Mouse (Mus musculus) CH12.LX (cell line): ENCODE data around the gene Dnajc7. TPM values are rescaled to one million over a fixed set of nuclear protein-coding genes. Genes with fewer than 3 reads are reported as not detected.

ENCODE experiments used
- DNase-seq: peaks from one replicate; pipeline ENCODE4 v3.0.0-alpha.2; 2013; ENCODE audit errors: extremely low read depth
- H3K27ac ChIP-seq: 2 replicates; pipeline ENCODE4 v1.5.1; 2012; ENCODE audit warnings: low read depth, mild to moderate bottlenecking, control low read depth, moderate library complexity; ENCODE audit not compliant: insufficient read depth
- H3K27me3 ChIP-seq: replicated peaks from 2 replicates; pipeline ENCODE3; 2012; ENCODE audit warnings: inconsistent platforms
- H3K36me3 ChIP-seq, 2 experiments: replicated peaks in 1 of 2; 2 replicates each; pipeline versions ENCODE3 to v1.6.1; 2012; ENCODE audit warnings: inconsistent platforms in 1 of 2, low read length in 1 of 2, mild to moderate bottlenecking in 1 of 2, mixed read lengths in 1 of 2, moderate library complexity in 1 of 2; ENCODE audit not compliant: control insufficient read depth in 1 of 2, insufficient read depth in 1 of 2
- H3K4me1 ChIP-seq, 2 experiments: 2 replicates each; pipeline ENCODE4 v1.6.1; 2012; ENCODE audit warnings: inconsistent platforms in 1 of 2, moderate library complexity in 1 of 2; ENCODE audit not compliant: insufficient read depth in 2 of 2, control insufficient read depth in 1 of 2
- H3K4me2 ChIP-seq: 2 replicates; pipeline ENCODE4 v1.6.1; 2012; ENCODE audit warnings: low read depth, mild to moderate bottlenecking, control low read depth; ENCODE audit not compliant: poor library complexity, insufficient read depth, severe bottlenecking
- H3K4me3 ChIP-seq, 3 experiments: fragments of 150-350 bp in 1 of 3; sonication (generic) in 1 of 3; replicated peaks in 1 of 3; 2 replicates each; pipeline versions ENCODE3 to v1.5.1; 2011 to 2012; ENCODE audit warnings: low read depth in 2 of 3, low read length in 2 of 3, mild to moderate bottlenecking in 2 of 3, moderate library complexity in 2 of 3, control low read depth in 1 of 3, improper control_type of control experiment in 1 of 3, inconsistent platforms in 1 of 3, mixed read lengths in 1 of 3; ENCODE audit not compliant: poor library complexity in 1 of 3
- H3K79me2 ChIP-seq: replicated peaks from 2 replicates; pipeline ENCODE4 v1.6.1; 2012; ENCODE audit warnings: mild to moderate bottlenecking, moderate library complexity; ENCODE audit not compliant: control insufficient read depth, poor library complexity, insufficient read depth, severe bottlenecking; ENCODE audit errors: extremely low read depth
- H3K9ac ChIP-seq: 2 replicates; pipeline ENCODE4 v1.6.1; 2012; ENCODE audit warnings: low read depth, mild to moderate bottlenecking, control low read depth, moderate library complexity; ENCODE audit not compliant: insufficient read depth
- H3K9me3 ChIP-seq: replicated peaks from 2 replicates; pipeline ENCODE3; 2012; ENCODE audit warnings: low read length, inconsistent platforms, mixed read lengths
- BHLHE40 ChIP-seq: IDR thresholded peaks from 2 replicates; pipeline ENCODE4 v1.6.1; 2011; ENCODE audit warnings: mild to moderate bottlenecking, low read depth, low read length, improper control_type of control experiment
- CHD1 ChIP-seq: IDR thresholded peaks from 2 replicates; pipeline ENCODE4 v1.6.1; 2012; ENCODE audit warnings: low read depth, low read length, improper control_type of control experiment, inconsistent platforms
- CHD2 ChIP-seq: IDR thresholded peaks from 2 replicates; pipeline ENCODE4 v1.6.1; 2011; ENCODE audit warnings: low read length, improper control_type of control experiment
- CTCF ChIP-seq, 2 experiments: IDR thresholded peaks in 1 of 2; conservative IDR thresholded peaks in 1 of 2; 2 replicates each; pipeline ENCODE4 v1.5.1; 2011 to 2012; ENCODE audit warnings: low read depth in 2 of 2, low read length in 2 of 2, improper control_type of control experiment in 1 of 2, inconsistent platforms in 1 of 2, mild to moderate bottlenecking in 1 of 2, moderate library complexity in 1 of 2
- E2F4 ChIP-seq: IDR thresholded peaks from 2 replicates; pipeline ENCODE4 v1.6.1; 2011; ENCODE audit warnings: low read depth, low read length, improper control_type of control experiment; ENCODE audit not compliant: insufficient replicate concordance
- ELF1 ChIP-seq: IDR thresholded peaks from 2 replicates; pipeline ENCODE4 v1.6.1; 2014; ENCODE audit warnings: low read depth, mild to moderate bottlenecking, inconsistent platforms, low read length, improper control_type of control experiment
- EP300 ChIP-seq: IDR thresholded peaks from 2 replicates; pipeline ENCODE4 v1.6.1; 2011; ENCODE audit warnings: low read length, improper control_type of control experiment
- ETS1 ChIP-seq: conservative IDR thresholded peaks from 2 replicates; pipeline ENCODE4 v1.6.1; 2012; ENCODE audit warnings: low read depth, mild to moderate bottlenecking, inconsistent platforms, low read length, improper control_type of control experiment, moderate library complexity
- GABPA ChIP-seq: IDR thresholded peaks from 2 replicates; pipeline ENCODE4 v1.6.1; 2012; ENCODE audit warnings: low read depth, low read length, improper control_type of control experiment, inconsistent platforms; ENCODE audit not compliant: insufficient replicate concordance
- HCFC1 ChIP-seq: IDR thresholded peaks from 2 replicates; pipeline ENCODE4 v1.6.1; 2012; ENCODE audit warnings: low read depth, mild to moderate bottlenecking, inconsistent platforms, low read length, improper control_type of control experiment
- IRF4 ChIP-seq: IDR thresholded peaks from 2 replicates; pipeline ENCODE4 v1.6.1; 2014; ENCODE audit warnings: low read depth, mild to moderate bottlenecking, inconsistent platforms, low read length, improper control_type of control experiment
- JUN ChIP-seq: IDR thresholded peaks from 2 replicates; pipeline ENCODE4 v1.6.1; 2011; ENCODE audit warnings: low read depth, mild to moderate bottlenecking, low read length, improper control_type of control experiment, moderate library complexity; ENCODE audit not compliant: insufficient read depth
- JUND ChIP-seq: conservative IDR thresholded peaks from 2 replicates; pipeline ENCODE4 v1.6.1; 2011; ENCODE audit warnings: low read depth, low read length, improper control_type of control experiment
- KAT2A ChIP-seq: IDR thresholded peaks from 2 replicates; pipeline ENCODE4 v1.6.1; 2012; ENCODE audit warnings: low read length, improper control_type of control experiment, inconsistent platforms; ENCODE audit not compliant: insufficient replicate concordance
- MAFK ChIP-seq: IDR thresholded peaks from 2 replicates; pipeline ENCODE4 v1.6.1; 2011; ENCODE audit warnings: low read length, improper control_type of control experiment; ENCODE audit not compliant: insufficient replicate concordance
- MAX ChIP-seq: IDR thresholded peaks from 2 replicates; pipeline ENCODE4 v1.6.1; 2011; ENCODE audit warnings: low read length, improper control_type of control experiment
- MAZ ChIP-seq: IDR thresholded peaks from 2 replicates; pipeline ENCODE4 v1.6.1; 2012; ENCODE audit warnings: low read depth, mild to moderate bottlenecking, inconsistent platforms, low read length, improper control_type of control experiment, moderate library complexity
- MXI1 ChIP-seq: IDR thresholded peaks from 2 replicates; pipeline ENCODE4 v1.6.1; 2011; ENCODE audit warnings: mild to moderate bottlenecking, low read depth, low read length, improper control_type of control experiment
- MYC ChIP-seq: IDR thresholded peaks from 2 replicates; pipeline ENCODE4 v1.6.1; 2011; ENCODE audit warnings: low read depth, mild to moderate bottlenecking, improper control_type of control experiment, low read length
- NELFE ChIP-seq: IDR thresholded peaks from 2 replicates; pipeline ENCODE4 v1.6.1; 2011; ENCODE audit warnings: low read depth, low read length, improper control_type of control experiment
- NRF1 ChIP-seq: IDR thresholded peaks from 2 replicates; pipeline ENCODE4 v1.6.1; 2014; ENCODE audit warnings: low read depth, mild to moderate bottlenecking, inconsistent platforms, low read length, improper control_type of control experiment, moderate library complexity
- PAX5 ChIP-seq: IDR thresholded peaks from 2 replicates; pipeline ENCODE4 v1.6.1; 2012; ENCODE audit warnings: low read length, inconsistent platforms, mixed read lengths
- POLR2A ChIP-seq: IDR thresholded peaks from 2 replicates; pipeline ENCODE4 v1.6.1; 2011; ENCODE audit warnings: low read depth, mild to moderate bottlenecking, improper control_type of control experiment, low read length
- POLR2AphosphoS2 ChIP-seq: IDR thresholded peaks from 2 replicates; pipeline ENCODE4 v1.6.1; 2011; ENCODE audit warnings: low read depth, low read length, improper control_type of control experiment
- RAD21 ChIP-seq: IDR thresholded peaks from 2 replicates; pipeline ENCODE4 v1.6.1; 2011; ENCODE audit warnings: low read depth, mild to moderate bottlenecking, low read length, improper control_type of control experiment, moderate library complexity
- RCOR1 ChIP-seq: conservative IDR thresholded peaks from 2 replicates; pipeline ENCODE4 v1.6.1; 2012; ENCODE audit warnings: low read depth, mild to moderate bottlenecking, inconsistent platforms, low read length, improper control_type of control experiment
- SIN3A ChIP-seq: IDR thresholded peaks from 2 replicates; pipeline ENCODE4 v1.6.1; 2012; ENCODE audit warnings: low read length, improper control_type of control experiment, inconsistent platforms
- SMC3 ChIP-seq: IDR thresholded peaks from 2 replicates; pipeline ENCODE4 v1.6.1; 2011; ENCODE audit warnings: low read depth, low read length, improper control_type of control experiment
- TBP ChIP-seq: conservative IDR thresholded peaks from 2 replicates; pipeline ENCODE4 v1.6.1; 2011; ENCODE audit warnings: low read depth, low read length, improper control_type of control experiment
- TCF12 ChIP-seq: IDR thresholded peaks from 2 replicates; pipeline ENCODE4 v1.6.1; 2014; ENCODE audit warnings: low read depth, mild to moderate bottlenecking, inconsistent platforms, low read length, improper control_type of control experiment
- UBTF ChIP-seq: IDR thresholded peaks from 2 replicates; pipeline ENCODE4 v1.6.1; 2012; ENCODE audit warnings: low read depth, mild to moderate bottlenecking, inconsistent platforms, low read length, improper control_type of control experiment, moderate library complexity
- USF1 ChIP-seq: IDR thresholded peaks from 2 replicates; pipeline ENCODE4 v1.6.1; 2014; ENCODE audit warnings: low read depth, mild to moderate bottlenecking, inconsistent platforms, low read length, improper control_type of control experiment
- USF2 ChIP-seq: conservative IDR thresholded peaks from 2 replicates; pipeline ENCODE4 v1.6.1; 2011; ENCODE audit warnings: low read depth, low read length, improper control_type of control experiment
- ZC3H11A ChIP-seq: IDR thresholded peaks from 2 replicates; pipeline ENCODE4 v1.6.1; 2012; ENCODE audit warnings: low read depth, mild to moderate bottlenecking, inconsistent platforms, low read length, improper control_type of control experiment
- ZKSCAN1 ChIP-seq: IDR thresholded peaks from 2 replicates; pipeline ENCODE4 v1.6.1; 2012; ENCODE audit warnings: low read depth, inconsistent platforms, low read length, improper control_type of control experiment, borderline replicate concordance
- ZMIZ1 ChIP-seq: IDR thresholded peaks from 2 replicates; pipeline ENCODE4 v1.6.1; 2012; ENCODE audit warnings: low read depth, mild to moderate bottlenecking, inconsistent platforms, low read length, improper control_type of control experiment
- ZNF384 ChIP-seq: IDR thresholded peaks from 2 replicates; pipeline ENCODE4 v1.6.1; 2012; ENCODE audit warnings: low read depth, low read length, improper control_type of control experiment, inconsistent platforms
- dilution Hi-C: fragments of 300-500 bp; cut with MboI; formaldehyde crosslinking; loops from 2 replicates; pipeline ENCODE4 v1.14.3; 2020; ENCODE audit warnings: low sequenced_read_pairs; ENCODE audit not compliant: extremely low pct_unique_long_range_greater_than_20kb, extremely low pct_ligation_motif_present
- in situ Hi-C: fragments of 300-500 bp; cut with MboI; formaldehyde crosslinking; loops from 3 replicates; pipeline ENCODE4 v1.14.3; 2019; ENCODE audit warnings: low sequenced_read_pairs, low pct_ligation_motif_present, low pct_unique_long_range_greater_than_20kb, mixed read lengths
- polyA plus RNA-seq: library from polyadenylated mRNA; unstranded; fragments of >175 nt; gene quantifications from 2 replicates; pipeline ENCODE4 v1.2.1, GENCODE M21; 2012; ENCODE audit warnings: low read depth; ENCODE audit not compliant: insufficient read length
- total RNA-seq, 2 experiments: library from RNA; depleted of rRNA; stranded (reverse); fragments of 300-350 nt in 1 of 2; fragments of >200 nt in 1 of 2; gene quantifications; 2 replicates each; pipeline ENCODE4 v1.2.3; 2012 to 2014

Dnajc7 gene
- total and polyA plus RNA-seq, 3 experiments, result 123 to 455 (median 249) TPM

- Histone ChIP-seq H3K79me2 (no peaks in the 10 kb centered on the region), H3K9me3 (no peaks in the 10 kb centered on the region), H3K9ac (peak within 1 kb of the TSS; percentile 62), H3K27me3 (peaks cover 6% of the 10 kb centered on the region), H3K4me3 (peak within 1 kb of the TSS; percentile 51 to 66 (median 58)), H3K4me1 (peaks cover 21 to 39% of the 10 kb centered on the region in 2 experiments), H3K4me2 (peak within 1 kb of the TSS; percentile 85), H3K36me3 (no peaks in the 10 kb centered on the region), H3K27ac (peak within 1 kb of the TSS; percentile 96)
- peak; percentile 98 for DNase-seq
- in situ Hi-C loops (no loop called here), dilution Hi-C loops (no loop called here)
- TF ChIP-seq USF2, result no peak
- TF ChIP-seq JUN, result peak; percentile 98
- TF ChIP-seq HCFC1, result peak; percentile 12; the same call in 1 of the 2 replicates
- no peak for TF ChIP-seq USF1
- peak; percentile 90 for TF ChIP-seq IRF4
- TF ChIP-seq ETS1, result peak; percentile 98
- 0 out of 4 replicates have a peak, but pooled peaks of 1 of the 2 experiments have one; percentile 7 for TF ChIP-seq CTCF (conservative IDR thresholded peaks at IDR 0.05 in 1 of 2, IDR thresholded peaks at IDR 0.05 in 1 of 2; ENCODE audit: low read depth in 2 of 2, low read length in 2 of 2)
- peak; percentile 99 for TF ChIP-seq EP300
- TF ChIP-seq CHD1, result peak; percentile 20; the same call in 1 of the 2 replicates
- TF ChIP-seq BHLHE40, result peak; percentile 95
- TF ChIP-seq TCF12, result peak; percentile 79
- peak; percentile 86 for TF ChIP-seq MYC
- no peak for TF ChIP-seq PAX5
- peak; percentile 93 for TF ChIP-seq RCOR1
- TF ChIP-seq POLR2AphosphoS2, result peak; percentile 95; the same call in 1 of the 2 replicates
- TF ChIP-seq ZMIZ1, result peak; percentile 97
- TF ChIP-seq MAFK, result peak; percentile 90
- no peak for TF ChIP-seq UBTF
- peak; percentile 49; the same call in 1 of the 2 replicates for TF ChIP-seq KAT2A
- no peak for TF ChIP-seq ZC3H11A
- TF ChIP-seq JUND, result peak; percentile 97
- no peak; the same call in 1 of the 2 replicates for TF ChIP-seq ZNF384
- no peak for TF ChIP-seq ZKSCAN1
- TF ChIP-seq MAX, result peak; percentile 92
- TF ChIP-seq RAD21, result no peak; the same call in 1 of the 2 replicates
- no peak for TF ChIP-seq SMC3
- TF ChIP-seq CHD2, result peak; percentile 33; the same call in 1 of the 2 replicates
- TF ChIP-seq ELF1, result peak; percentile 86
- peak; percentile 89 for TF ChIP-seq NRF1
- peak; percentile 99 for TF ChIP-seq MXI1
- TF ChIP-seq TBP, result peak; percentile 40
- peak; percentile 99 for TF ChIP-seq NELFE
- TF ChIP-seq SIN3A, result peak; percentile 96
- TF ChIP-seq MAZ, result peak; percentile 83; the same call in 1 of the 2 replicates
- TF ChIP-seq E2F4, result peak; percentile 57; the same call in 1 of the 2 replicates
- peak; percentile 98 for TF ChIP-seq POLR2A
- no peak for TF ChIP-seq GABPA
These were observed 74.9 kb downstream of the Dnajc7 start, which contains the start of gene Ttc25 for GRCm38 (mm10) chr11:100544832-100545745. Gene Ttc25 (plus strand): TSS chr11:100545607.
